Mouse (Mus musculus) kidney, adult 18-20 months (tissue): ENCODE results near the gene Rtn2.

ENCODE experiments used
- DNase-seq: peaks from one replicate; pipeline ENCODE4 v3.0.0; 2021

The Rtn2 gene

GRCm38 (mm10) chr7:19302264-19303045 is 20.0 kb downstream of the Rtn2 start:
- no peak for DNase-seq

GRCm38 (mm10) chr7:19303046-19303305 is 20.6 kb downstream of the Rtn2 start:
- DNase-seq = no peak

GRCm38 (mm10) chr7:19303770-19304169 is 21.3 kb downstream of the Rtn2 start:
- DNase-seq = peak; percentile 79

- DNase-seq = peak; percentile 13
Observed at GRCm38 (mm10) chr7:19304501-19305412, 22.3 kb downstream of the Rtn2 start.

GRCm38 (mm10) chr7:19305413-19305735 is 22.9 kb downstream of the Rtn2 start:
- no peak for DNase-seq

GRCm38 (mm10) chr7:19305796-19306765 is 23.7 kb downstream of the Rtn2 start:
- no peak for DNase-seq

GRCm38 (mm10) chr7:19306819-19307738 is 24.7 kb downstream of the Rtn2 start:
- no peak for DNase-seq

- peak; percentile 69 for DNase-seq
Observed at GRCm38 (mm10) chr7:19307739-19308453, 25.5 kb downstream of the Rtn2 start.

GRCm38 (mm10) chr7:19308454-19309277 is 26.2 kb downstream of the Rtn2 start:
- DNase-seq = peak; percentile 94

GRCm38 (mm10) chr7:19309278-19309883 is 27.0 kb downstream of the Rtn2 start:
- DNase-seq = no peak

- peak; percentile 97 for DNase-seq
Observed at GRCm38 (mm10) chr7:19309884-19310641, 27.6 kb downstream of the Rtn2 start, which contains the start of gene Fosb. TSS of gene Fosb (minus strand) at chr7:19310051.

GRCm38 (mm10) chr7:19311991-19312390 is 29.6 kb downstream of the Rtn2 start:
- DNase-seq = peak; percentile 20

GRCm38 (mm10) chr7:19314033-19314432 is 31.6 kb downstream of the Rtn2 start:
- DNase-seq = no peak

- no peak for DNase-seq
Observed at GRCm38 (mm10) chr7:19316451-19317161, 34.2 kb downstream of the Rtn2 start.

GRCm38 (mm10) chr7:19318201-19318600 is 35.8 kb downstream of the Rtn2 start:
- DNase-seq = no peak

GRCm38 (mm10) chr7:19318676-19319075 is 36.3 kb downstream of the Rtn2 start:
- no peak for DNase-seq

GRCm38 (mm10) chr7:19319458-19319857 is 37.0 kb downstream of the Rtn2 start:
- no peak for DNase-seq

- DNase-seq = peak; percentile 95
Observed at GRCm38 (mm10) chr7:19319906-19320305, 37.5 kb downstream of the Rtn2 start.
